Mouse (Mus musculus): Measurements from ENCODE around the gene Spo11. TPM values are rescaled to one million over a fixed set of nuclear protein-coding genes. Genes with fewer than 3 reads are reported as not detected.

The Spo11 gene
- total and polyA plus RNA-seq, 2 experiments = under 0.01 TPM; not detected in 1

GRCm38 (mm10) chr2:173022813-173023212 is 45.3 kb downstream of the Spo11 start:
- no peaks in the 10 kb centered on the region for H3K36me3 ChIP-seq (ENCODE audit: control insufficient read depth, insufficient read depth, low read length)
- peaks cover 3% of the 10 kb centered on the region; the same call in 1 of the 2 replicates for H3K79me2 ChIP-seq (ENCODE audit: control insufficient read depth, insufficient read depth, low read length)
- H3K4me3 ChIP-seq (ENCODE audit: insufficient read depth, low read depth, low read length) = peak overlapping the region; percentile 84; the same call in 1 of the 2 replicates
- H3K4me1 ChIP-seq (ENCODE audit: control insufficient read depth, insufficient read depth, low read length) = peaks cover 18% of the 10 kb centered on the region
- TF ChIP-seq CTCF (IDR thresholded peaks at IDR 0.05; ENCODE audit: low read depth, low read length) = no peak
- no peak for TF ChIP-seq POLR2A (IDR thresholded peaks at IDR 0.05; ENCODE audit: extremely low read depth, insufficient read depth, low read length)
- DNase-seq (ENCODE audit: extremely low read depth, low read depth, low spot score) = no peak
- 67% methylated on average over 10 of the region's 10 CpGs for WGBS
- H3K9ac ChIP-seq (ENCODE audit: low read depth, low read length) = no peak overlapping the region
- H3K27ac ChIP-seq (replicated peaks; ENCODE audit: insufficient read depth, low read depth, low read length) = no peak overlapping the region
- no peaks in the 10 kb centered on the region for H3K27me3 ChIP-seq (ENCODE audit: control insufficient read depth, insufficient read depth, low read length)

GRCm38 (mm10) chr2:173023371-173023851 is 45.9 kb downstream of the Spo11 start:
- H3K36me3 ChIP-seq (ENCODE audit: control insufficient read depth, insufficient read depth, low read length) = no peaks in the 10 kb centered on the region

GRCm38 (mm10) chr2:173023966-173024365 is 46.5 kb downstream of the Spo11 start:
- peaks cover 9% of the 10 kb centered on the region for H3K4me1 ChIP-seq (ENCODE audit: control insufficient read depth, insufficient read depth, low read length)
- no peak overlapping the region for H3K4me3 ChIP-seq (ENCODE audit: insufficient read depth, low read depth, low read length)
- no peak overlapping the region for H3K27ac ChIP-seq (replicated peaks; ENCODE audit: insufficient read depth, low read depth, low read length)
- 78% methylated on average over 4 of the region's 4 CpGs for WGBS
- no peaks in the 10 kb centered on the region for H3K36me3 ChIP-seq (ENCODE audit: control insufficient read depth, insufficient read depth, low read length)
- no peaks in the 10 kb centered on the region for H3K27me3 ChIP-seq (ENCODE audit: control insufficient read depth, insufficient read depth, low read length)
- no peak for TF ChIP-seq CTCF (IDR thresholded peaks at IDR 0.05; ENCODE audit: low read depth, low read length)
- no peak for TF ChIP-seq POLR2A (IDR thresholded peaks at IDR 0.05; ENCODE audit: extremely low read depth, insufficient read depth, low read length)
- peaks cover 3% of the 10 kb centered on the region; the same call in 1 of the 2 replicates for H3K79me2 ChIP-seq (ENCODE audit: control insufficient read depth, insufficient read depth, low read length)
- H3K9ac ChIP-seq (ENCODE audit: low read depth, low read length) = no peak overlapping the region
- no peak for DNase-seq (ENCODE audit: extremely low read depth, low read depth, low spot score)

More at GRCm38 (mm10) chr2:173023371-173023851, 45.9 kb downstream of the Spo11 start:
- WGBS = 74% methylated on average over 7 of the region's 7 CpGs
- H3K4me1 ChIP-seq (ENCODE audit: control insufficient read depth, insufficient read depth, low read length) = peaks cover 14% of the 10 kb centered on the region
- DNase-seq (ENCODE audit: extremely low read depth, low read depth, low spot score) = no peak
- H3K9ac ChIP-seq (ENCODE audit: low read depth, low read length) = no peak overlapping the region
- H3K4me3 ChIP-seq (ENCODE audit: insufficient read depth, low read depth, low read length) = no peak overlapping the region
- no peak overlapping the region for H3K27ac ChIP-seq (replicated peaks; ENCODE audit: insufficient read depth, low read depth, low read length)
- no peaks in the 10 kb centered on the region for H3K27me3 ChIP-seq (ENCODE audit: control insufficient read depth, insufficient read depth, low read length)
- H3K79me2 ChIP-seq (ENCODE audit: control insufficient read depth, insufficient read depth, low read length) = peaks cover 3% of the 10 kb centered on the region; the same call in 1 of the 2 replicates
- TF ChIP-seq POLR2A (IDR thresholded peaks at IDR 0.05; ENCODE audit: extremely low read depth, insufficient read depth, low read length) (no peak), CTCF (IDR thresholded peaks at IDR 0.05; ENCODE audit: low read depth, low read length) (no peak)

- no peaks in the 10 kb centered on the region for H3K36me3 ChIP-seq (ENCODE audit: control insufficient read depth, insufficient read depth, low read length)
- H3K4me3 ChIP-seq (ENCODE audit: insufficient read depth, low read depth, low read length) = no peak overlapping the region
- no peak overlapping the region for H3K27ac ChIP-seq (replicated peaks; ENCODE audit: insufficient read depth, low read depth, low read length)
Measured at GRCm38 (mm10) chr2:173024392-173024791, 46.9 kb downstream of the Spo11 start.

GRCm38 (mm10) chr2:173024938-173025337 is 47.4 kb downstream of the Spo11 start:
- no peak overlapping the region for H3K4me3 ChIP-seq (ENCODE audit: insufficient read depth, low read depth, low read length)
- H3K27me3 ChIP-seq (ENCODE audit: control insufficient read depth, insufficient read depth, low read length) = no peaks in the 10 kb centered on the region
- no peak for DNase-seq (ENCODE audit: extremely low read depth, low read depth, low spot score)
- H3K4me1 ChIP-seq (ENCODE audit: control insufficient read depth, insufficient read depth, low read length) = peaks cover 2% of the 10 kb centered on the region; the same call in 1 of the 2 replicates
- TF ChIP-seq CTCF (IDR thresholded peaks at IDR 0.05; ENCODE audit: low read depth, low read length) (no peak), POLR2A (IDR thresholded peaks at IDR 0.05; ENCODE audit: extremely low read depth, insufficient read depth, low read length) (no peak)
- H3K79me2 ChIP-seq (ENCODE audit: control insufficient read depth, insufficient read depth, low read length) = peaks cover 3% of the 10 kb centered on the region; the same call in 1 of the 2 replicates
- H3K27ac ChIP-seq (replicated peaks; ENCODE audit: insufficient read depth, low read depth, low read length) = no peak overlapping the region
- 81% methylated on average over 4 of the region's 4 CpGs for WGBS
- no peak overlapping the region for H3K9ac ChIP-seq (ENCODE audit: low read depth, low read length)
- H3K36me3 ChIP-seq (ENCODE audit: control insufficient read depth, insufficient read depth, low read length) = no peaks in the 10 kb centered on the region

More at GRCm38 (mm10) chr2:173024392-173024791, 46.9 kb downstream of the Spo11 start:
- Histone ChIP-seq H3K4me1 (ENCODE audit: control insufficient read depth, insufficient read depth, low read length) (peaks cover 5% of the 10 kb centered on the region), H3K79me2 (ENCODE audit: control insufficient read depth, insufficient read depth, low read length) (peaks cover 3% of the 10 kb centered on the region; the same call in 1 of the 2 replicates), H3K9ac (ENCODE audit: low read depth, low read length) (no peak overlapping the region), H3K27me3 (ENCODE audit: control insufficient read depth, insufficient read depth, low read length) (no peaks in the 10 kb centered on the region)
- DNase-seq (ENCODE audit: extremely low read depth, low read depth, low spot score) = no peak
- 95% methylated on average over 8 of the region's 8 CpGs for WGBS
- no peak for TF ChIP-seq CTCF (IDR thresholded peaks at IDR 0.05; ENCODE audit: low read depth, low read length)
- TF ChIP-seq POLR2A (IDR thresholded peaks at IDR 0.05; ENCODE audit: extremely low read depth, insufficient read depth, low read length) = no peak

GRCm38 (mm10) chr2:173026286-173026685 is 48.8 kb downstream of the Spo11 start:
- Histone ChIP-seq H3K9ac (ENCODE audit: low read depth, low read length) (no peak overlapping the region), H3K4me1 (ENCODE audit: control insufficient read depth, insufficient read depth, low read length) (no peaks in the 10 kb centered on the region), H3K4me3 (ENCODE audit: insufficient read depth, low read depth, low read length) (no peak overlapping the region), H3K79me2 (ENCODE audit: control insufficient read depth, insufficient read depth, low read length) (peaks cover 3% of the 10 kb centered on the region; the same call in 1 of the 2 replicates), H3K27ac (replicated peaks; ENCODE audit: insufficient read depth, low read depth, low read length) (no peak overlapping the region), H3K27me3 (ENCODE audit: control insufficient read depth, insufficient read depth, low read length) (no peaks in the 10 kb centered on the region), H3K36me3 (ENCODE audit: control insufficient read depth, insufficient read depth, low read length) (no peaks in the 10 kb centered on the region)
- no peak for TF ChIP-seq POLR2A (IDR thresholded peaks at IDR 0.05; ENCODE audit: extremely low read depth, insufficient read depth, low read length)
- TF ChIP-seq CTCF (IDR thresholded peaks at IDR 0.05; ENCODE audit: low read depth, low read length) = no peak
- no peak for DNase-seq (ENCODE audit: extremely low read depth, low read depth, low spot score)
- WGBS = 82% methylated on average over 5 of the region's 5 CpGs
